Mouse (Mus musculus): ENCODE data around the gene Mcrip2.

- no peak for TF ChIP-seq POLR2A (IDR thresholded peaks at IDR 0.05; ENCODE audit: insufficient read depth, low read depth, low read length)
- TF ChIP-seq CTCF (IDR thresholded peaks at IDR 0.05): no peak
Measured at GRCm38 (mm10) chr17:25818851-25819780, 49.4 kb downstream of the Mcrip2 start.
